Mouse (Mus musculus) erythroblast, embryonic 14.5 days (primary cell): Measurements from ENCODE around the gene Slitrk4.

Source experiments
- GATA1 ChIP-seq: IDR thresholded peaks from 2 replicates; pipeline ENCODE4 v1.6.1; 2012; ENCODE audit warnings: low read length, inconsistent platforms, mixed read lengths
- TAL1 ChIP-seq: IDR thresholded peaks from 3 replicates; pipeline ENCODE4 v1.6.1; 2012; ENCODE audit warnings: low read length, inconsistent platforms, mixed read lengths

GRCm38 (mm10) chrX:64275501-64276289 lies 1.1 kb downstream of the Slitrk4 start:
- TF ChIP-seq GATA1 (no peak), TAL1 (no peak)
